Mouse (Mus musculus) MEL (cell line): ENCODE results near the gene Olfr12. TPM values are rescaled to one million over a fixed set of nuclear protein-coding genes. Genes with fewer than 3 reads are reported as not detected.

ENCODE experiments used
- DNase-seq: peaks from one replicate; pipeline ENCODE4 v3.0.0; 2011; ENCODE audit warnings: low read depth, low spot score
- H3K27ac ChIP-seq: 2 replicates; pipeline ENCODE4 v1.5.1; 2012; ENCODE audit warnings: low read depth, mild to moderate bottlenecking, control low read depth, low read length, moderate library complexity; ENCODE audit not compliant: control insufficient read depth
- H3K27me3 ChIP-seq, 2 experiments: fragments of 150-350 bp in 1 of 2; sonication (generic) in 1 of 2; 2 replicates each; pipeline ENCODE4 v1.6.1; 2012; ENCODE audit warnings: low read length in 2 of 2, mild to moderate bottlenecking in 2 of 2, improper control_type of control experiment in 1 of 2, moderate library complexity in 1 of 2; ENCODE audit not compliant: insufficient read depth in 2 of 2, control insufficient read depth in 1 of 2
- H3K36me3 ChIP-seq, 2 experiments: 2 replicates each; pipeline ENCODE4 v1.6.1; 2012 to 2014; ENCODE audit warnings: low read length in 2 of 2, improper control_type of control experiment in 1 of 2, inconsistent platforms in 1 of 2, mild to moderate bottlenecking in 1 of 2; ENCODE audit not compliant: insufficient read depth in 2 of 2, control insufficient read depth in 1 of 2
- H3K4me1 ChIP-seq, 2 experiments: fragments of 150-350 bp in 1 of 2; sonication (generic) in 1 of 2; 2 replicates each; pipeline ENCODE4 v1.6.1; 2012; ENCODE audit warnings: low read length in 2 of 2, improper control_type of control experiment in 1 of 2, mild to moderate bottlenecking in 1 of 2; ENCODE audit not compliant: insufficient read depth in 2 of 2, control insufficient read depth in 1 of 2
- H3K4me3 ChIP-seq, 2 experiments: fragments of 150-350 bp in 1 of 2; sonication (generic) in 1 of 2; 2 replicates each; pipeline ENCODE4 v1.5.1; 2012; ENCODE audit warnings: low read depth in 2 of 2, low read length in 2 of 2, mild to moderate bottlenecking in 2 of 2, moderate library complexity in 2 of 2, control low read depth in 1 of 2, improper control_type of control experiment in 1 of 2; ENCODE audit not compliant: control insufficient read depth in 1 of 2, insufficient read depth in 1 of 2
- H3K79me2 ChIP-seq: 2 replicates; pipeline ENCODE4 v1.6.1; 2012; ENCODE audit warnings: mild to moderate bottlenecking, low read length, moderate library complexity; ENCODE audit not compliant: control insufficient read depth, poor library complexity, insufficient read depth
- H3K9ac ChIP-seq: 2 replicates; pipeline ENCODE4 v1.6.1; 2012; ENCODE audit warnings: low read depth, mild to moderate bottlenecking, control low read depth, low read length, moderate library complexity; ENCODE audit not compliant: control insufficient read depth, poor library complexity, severe bottlenecking
- H3K9me3 ChIP-seq: fragments of 150-350 bp; sonication (generic); replicated peaks from 2 replicates; pipeline ENCODE4 v1.6.1; 2012; ENCODE audit warnings: mild to moderate bottlenecking, low read length, improper control_type of control experiment, moderate library complexity; ENCODE audit not compliant: insufficient read depth
- BHLHE40 ChIP-seq: IDR thresholded peaks from 2 replicates; pipeline ENCODE4 v1.6.1; 2012; ENCODE audit warnings: low read depth, mild to moderate bottlenecking, inconsistent platforms, low read length, improper control_type of control experiment, borderline replicate concordance
- CHD2 ChIP-seq: IDR thresholded peaks from 2 replicates; pipeline ENCODE4 v1.6.1; 2011; ENCODE audit warnings: low read length, improper control_type of control experiment
- CTCF ChIP-seq, 3 experiments: IDR thresholded peaks in 2 of 3; conservative IDR thresholded peaks in 1 of 3; 2 replicates each; pipeline ENCODE4 v1.5.1; 2011 to 2012; ENCODE audit warnings: low read length in 3 of 3, low read depth in 2 of 3, mild to moderate bottlenecking in 2 of 3, improper control_type of control experiment in 1 of 3, inconsistent platforms in 1 of 3, mixed read lengths in 1 of 3, moderate library complexity in 1 of 3; ENCODE audit not compliant: control insufficient read depth in 1 of 3, insufficient read depth in 1 of 3, poor library complexity in 1 of 3, severe bottlenecking in 1 of 3
- ETS1 ChIP-seq: IDR thresholded peaks from 2 replicates; pipeline ENCODE4 v1.6.1; 2012; ENCODE audit warnings: low read depth, mild to moderate bottlenecking, inconsistent platforms, low read length, improper control_type of control experiment, moderate library complexity
- JUND ChIP-seq: IDR thresholded peaks from 2 replicates; pipeline ENCODE4 v1.6.1; 2011; ENCODE audit warnings: low read depth, mild to moderate bottlenecking, improper control_type of control experiment, low read length
- KAT2A ChIP-seq: conservative IDR thresholded peaks from 2 replicates; pipeline ENCODE4 v1.6.1; 2012; ENCODE audit warnings: low read depth, low read length, improper control_type of control experiment, inconsistent platforms
- MAFK ChIP-seq: IDR thresholded peaks from 2 replicates; pipeline ENCODE4 v1.6.1; 2011; ENCODE audit warnings: low read depth, mild to moderate bottlenecking, low read length, improper control_type of control experiment, borderline replicate concordance
- MAX ChIP-seq: IDR thresholded peaks from 2 replicates; pipeline ENCODE4 v1.6.1; 2011; ENCODE audit warnings: low read length, improper control_type of control experiment
- MYC ChIP-seq: IDR thresholded peaks from 2 replicates; pipeline ENCODE4 v1.6.1; 2011; ENCODE audit warnings: low read depth, mild to moderate bottlenecking, low read length, improper control_type of control experiment, moderate library complexity
- NRF1 ChIP-seq: IDR thresholded peaks from 2 replicates; pipeline ENCODE4 v1.6.1; 2014; ENCODE audit warnings: low read depth, mild to moderate bottlenecking, inconsistent platforms, low read length, improper control_type of control experiment, moderate library complexity; ENCODE audit not compliant: poor library complexity, insufficient read depth, severe bottlenecking
- RCOR1 ChIP-seq: IDR thresholded peaks from 2 replicates; pipeline ENCODE4 v1.6.1; 2012; ENCODE audit warnings: low read depth, mild to moderate bottlenecking, inconsistent platforms, low read length, improper control_type of control experiment
- TAL1 ChIP-seq: IDR thresholded peaks from 2 replicates; pipeline ENCODE4 v1.6.1; 2012; ENCODE audit warnings: mild to moderate bottlenecking, inconsistent platforms, low read length, moderate library complexity, mixed read lengths
- TBP ChIP-seq: IDR thresholded peaks from 2 replicates; pipeline ENCODE4 v1.8.0; 2011; ENCODE audit warnings: low read depth, low read length, improper control_type of control experiment
- UBTF ChIP-seq: IDR thresholded peaks from 2 replicates; pipeline ENCODE4 v1.6.1; 2012; ENCODE audit warnings: low read depth, mild to moderate bottlenecking, inconsistent platforms, low read length, improper control_type of control experiment, moderate library complexity, borderline replicate concordance; ENCODE audit not compliant: insufficient read depth
- polyA plus RNA-seq, 2 experiments: library from polyadenylated mRNA; stranded (reverse) in 1 of 2; unstranded in 1 of 2; fragments of >175 nt in 1 of 2; fragments of >200 nt in 1 of 2; gene quantifications; 2 replicates each; pipeline versions ENCODE4 v1.2.1 to v1.2.4; 2012; ENCODE audit warnings: low replicate concordance in 2 of 2, low read depth in 1 of 2; ENCODE audit not compliant: insufficient read length in 2 of 2, insufficient read depth in 1 of 2, missing spikeins in 1 of 2
- total RNA-seq: library from RNA; depleted of rRNA; stranded (reverse); fragments of 300-350 nt; gene quantifications from 2 replicates; pipeline ENCODE4 v1.2.3, GENCODE M21; 2012

Gene Olfr12
- total and polyA plus RNA-seq, 3 experiments: not detected

GRCm38 (mm10) chr1:92641514-92642272 is 24.1 kb downstream of the Olfr12 start, which contains the start of gene Cops9 (continued):
- TF ChIP-seq CTCF (IDR thresholded peaks at IDR 0.05 in 2 of 3, conservative IDR thresholded peaks at IDR 0.05 in 1 of 3; ENCODE audit: control insufficient read depth in 1 of 3, insufficient read depth in 1 of 3, low read depth in 2 of 3, low read length in 3 of 3, poor library complexity in 1 of 3, severe bottlenecking in 1 of 3) (no peak), KAT2A (peak; percentile 21), MAFK (no peak)

GRCm38 (mm10) chr1:92643691-92644090 is 26.1 kb downstream of the Olfr12 start:
- TF ChIP-seq BHLHE40: no peak
- no peak for TF ChIP-seq MAX
- TF ChIP-seq TAL1: 0 out of 2 replicates have a peak, but pooled peaks have one; percentile 15
- TF ChIP-seq MYC: no peak
- H3K36me3 ChIP-seq: peaks cover 0 to 22% of the 10 kb centered on the region in 2 experiments; a peak in 3 of 4 replicates

DNA sequence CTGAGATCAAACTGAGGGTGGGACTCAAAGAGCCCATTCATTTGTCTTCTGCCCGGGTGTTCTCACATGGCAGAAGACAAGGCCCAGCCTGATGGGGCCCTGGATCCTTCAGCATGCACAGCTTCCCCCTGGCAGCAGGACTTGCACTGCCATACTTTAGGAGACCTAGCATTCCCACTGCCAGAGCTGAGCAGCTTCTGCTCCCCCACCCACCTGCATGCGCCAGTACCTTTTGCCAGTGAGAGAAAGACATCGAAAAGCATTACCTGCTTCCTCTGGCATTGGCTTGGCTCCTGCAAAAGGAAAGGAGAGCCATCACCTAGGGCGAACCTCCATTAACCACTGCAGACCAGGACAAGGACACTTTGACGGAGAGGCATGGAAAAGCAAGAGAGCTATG is 27.3 kb downstream of the Olfr12 start:
- DNase-seq: no peak
- Histone ChIP-seq H3K9me3 (no peaks in the 10 kb centered on the region), H3K9ac (no peak overlapping the region), H3K4me1 (peaks cover 3 to 24% of the 10 kb centered on the region in 2 experiments), H3K27ac (no peak overlapping the region), H3K36me3 (peaks cover 0 to 17% of the 10 kb centered on the region in 2 experiments; a peak in 2 of 4 replicates), H3K27me3 (no peaks in the 10 kb centered on the region), H3K79me2 (peaks cover 18% of the 10 kb centered on the region), H3K4me3 (no peak overlapping the region)
- TF ChIP-seq JUND (no peak), CHD2 (no peak), TBP (no peak), MAX (no peak), UBTF (no peak), ETS1 (no peak), RCOR1 (no peak), KAT2A (no peak), CTCF (IDR thresholded peaks at IDR 0.05 in 2 of 3, conservative IDR thresholded peaks at IDR 0.05 in 1 of 3; ENCODE audit: control insufficient read depth in 1 of 3, insufficient read depth in 1 of 3, low read depth in 2 of 3, low read length in 3 of 3, poor library complexity in 1 of 3, severe bottlenecking in 1 of 3) (no peak), NRF1 (no peak)

More at GRCm38 (mm10) chr1:92643691-92644090, 26.1 kb downstream of the Olfr12 start:
- no peak for DNase-seq
- Histone ChIP-seq H3K27me3 (no peaks in the 10 kb centered on the region), H3K4me1 (peaks cover 3 to 25% of the 10 kb centered on the region in 2 experiments), H3K27ac (no peak overlapping the region), H3K4me3 (no peak overlapping the region), H3K9me3 (no peaks in the 10 kb centered on the region), H3K9ac (no peak overlapping the region), H3K79me2 (peaks cover 29% of the 10 kb centered on the region)
